Mouse (Mus musculus) heart, adult 2 months (tissue): ENCODE results near the gene Zfp446.

Experiments
- CTCF ChIP-seq: fragments of 200-600 bp; IDR thresholded peaks from 2 replicates; pipeline ENCODE4 v1.8.1; 2022; ENCODE audit warnings: antibody characterized with exemption, mild to moderate bottlenecking, moderate library complexity
- EP300 ChIP-seq: fragments of 200-500 bp; IDR thresholded peaks from 2 replicates; pipeline ENCODE4 v1.6.1; 2011; ENCODE audit warnings: low read depth, low read length, control low read depth; ENCODE audit not compliant: insufficient read depth
- POLR2A ChIP-seq: fragments of 200-500 bp; IDR thresholded peaks from 2 replicates; pipeline ENCODE4 v1.6.1; 2011; ENCODE audit warnings: mild to moderate bottlenecking, low read depth, low read length, control low read depth; ENCODE audit not compliant: insufficient read depth

DNA sequence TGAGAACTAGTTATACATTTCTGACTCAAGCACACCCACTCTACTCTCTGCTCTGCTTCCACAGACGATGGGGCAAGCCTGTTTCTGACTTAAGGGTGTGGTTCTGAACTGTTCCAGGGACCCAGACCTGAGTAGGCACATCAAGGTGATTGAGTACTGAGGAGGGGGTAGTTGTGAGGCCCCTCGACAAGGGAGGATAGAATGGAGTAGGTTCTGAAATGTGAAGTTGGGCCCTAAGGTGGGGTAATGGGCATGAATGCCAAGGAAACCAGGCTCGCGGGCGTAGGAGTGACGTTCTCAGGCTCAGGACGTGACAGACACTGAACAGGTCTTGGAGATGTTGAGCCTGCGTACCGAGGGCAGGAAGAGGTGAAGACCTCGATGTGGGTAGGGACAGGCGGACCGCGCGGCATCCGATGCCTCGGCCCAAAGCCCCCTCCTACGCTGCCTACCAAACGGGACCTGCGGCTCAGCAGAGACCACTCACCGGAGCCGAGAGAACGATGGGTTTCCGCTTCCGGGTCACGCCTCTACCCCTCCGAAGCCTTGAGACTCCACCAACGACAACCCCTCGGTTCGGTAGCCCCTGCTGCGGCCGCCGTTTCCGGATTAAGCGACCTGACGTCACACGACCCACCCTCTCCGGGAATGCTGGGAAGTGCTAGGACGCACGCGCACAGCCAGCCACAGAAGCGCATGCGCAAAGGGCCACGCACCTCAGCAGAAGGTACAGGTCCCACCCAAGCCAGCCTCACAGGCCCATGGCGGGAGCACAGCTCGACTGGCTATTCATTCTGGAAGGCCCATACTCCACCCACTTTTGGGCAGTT lies 56.7 kb downstream of the Zfp446 start, which contains the start of gene Chmp2a:
- no peak for TF ChIP-seq CTCF
- peak; percentile 84 for TF ChIP-seq EP300
- TF ChIP-seq POLR2A, result peak; percentile 93
